Mouse (Mus musculus) heart, embryonic 14.5 days (tissue): ENCODE results near the gene Myo3b. TPM values are rescaled to one million over a fixed set of nuclear protein-coding genes. Genes with fewer than 3 reads are reported as not detected.

Experiments used
- ATAC-seq: fragments of 200-750 bp; cut with Nextera tagmentation; 2 replicates; pipeline ENCODE4 v1.8.0; 2017; ENCODE audit warnings: low read depth, moderate TSS enrichment; ENCODE audit not compliant: insufficient number of reproducible peaks, insufficient read depth, low FRiP score
- H3K27ac ChIP-seq, 2 experiments: fragments of 200-500 bp in 1 of 2; fragments of 300-500 bp in 1 of 2; sonication (generic) in 1 of 2; replicated peaks in 1 of 2; 2 replicates each; pipeline ENCODE4 v1.5.1; 2012 to 2014; ENCODE audit warnings: low read depth in 2 of 2, low read length in 2 of 2, control low read depth in 1 of 2, mild to moderate bottlenecking in 1 of 2, mixed read lengths in 1 of 2; ENCODE audit not compliant: control insufficient read depth in 1 of 2, insufficient read depth in 1 of 2
- H3K27me3 ChIP-seq: fragments of 300-500 bp; sonication (generic); 2 replicates; pipeline ENCODE4 v1.6.1; 2014; ENCODE audit warnings: mild to moderate bottlenecking, low read length, control low read depth; ENCODE audit not compliant: control insufficient read depth, insufficient read depth
- H3K36me3 ChIP-seq: fragments of 300-500 bp; sonication (generic); 2 replicates; pipeline ENCODE4 v1.6.1; 2014; ENCODE audit warnings: mild to moderate bottlenecking, control low read depth, low read length, mixed read lengths; ENCODE audit not compliant: control insufficient read depth, insufficient read depth
- H3K4me1 ChIP-seq, 2 experiments: fragments of 200-500 bp in 1 of 2; fragments of 300-500 bp in 1 of 2; sonication (generic) in 1 of 2; 2 replicates each; pipeline ENCODE4 v1.6.1; 2012 to 2014; ENCODE audit warnings: low read length in 2 of 2, control low read depth in 1 of 2, mixed read lengths in 1 of 2; ENCODE audit not compliant: control insufficient read depth in 2 of 2, insufficient read depth in 2 of 2
- H3K4me2 ChIP-seq: fragments of 300-500 bp; sonication (generic); 2 replicates; pipeline ENCODE4 v1.6.1; 2014; ENCODE audit warnings: mild to moderate bottlenecking, low read length
- H3K4me3 ChIP-seq, 2 experiments: fragments of 200-500 bp in 1 of 2; fragments of 300-500 bp in 1 of 2; sonication (generic) in 1 of 2; 2 replicates each; pipeline ENCODE4 v1.5.1; 2012 to 2014; ENCODE audit warnings: low read length in 2 of 2, mild to moderate bottlenecking in 2 of 2, control low read depth in 1 of 2, low read depth in 1 of 2, moderate library complexity in 1 of 2; ENCODE audit not compliant: control insufficient read depth in 1 of 2, insufficient read depth in 1 of 2
- H3K9ac ChIP-seq: fragments of 300-500 bp; sonication (generic); 2 replicates; pipeline ENCODE4 v1.6.1; 2014; ENCODE audit warnings: mild to moderate bottlenecking, low read length
- H3K9me3 ChIP-seq: fragments of 300-500 bp; sonication (generic); 2 replicates; pipeline ENCODE4 v1.6.1; 2016; ENCODE audit warnings: low read length, control low read depth; ENCODE audit not compliant: control insufficient read depth
- WGBS: fragments of 180-500 bp; shearing (Covaris S2); extraction: QIAGEN DNeasy Blood & Tissue Kit; methylation state at CpG from one replicate; pipeline ENCODE4 v1.1.7; 2014; 5-methylcytosine and 5-hydroxymethylcytosine counted together
- polyA plus RNA-seq: library from polyadenylated mRNA; unstranded; fragments of >200 nt; fragmentation: Nextera tagmentation; extraction: Ambion mirVana; gene quantifications from 2 replicates; pipeline ENCODE4 v1.2.1, GENCODE M21; 2014

Gene Myo3b
- polyA plus RNA-seq, 1 experiment from 2014 or later, result 0.43 TPM

DNA sequence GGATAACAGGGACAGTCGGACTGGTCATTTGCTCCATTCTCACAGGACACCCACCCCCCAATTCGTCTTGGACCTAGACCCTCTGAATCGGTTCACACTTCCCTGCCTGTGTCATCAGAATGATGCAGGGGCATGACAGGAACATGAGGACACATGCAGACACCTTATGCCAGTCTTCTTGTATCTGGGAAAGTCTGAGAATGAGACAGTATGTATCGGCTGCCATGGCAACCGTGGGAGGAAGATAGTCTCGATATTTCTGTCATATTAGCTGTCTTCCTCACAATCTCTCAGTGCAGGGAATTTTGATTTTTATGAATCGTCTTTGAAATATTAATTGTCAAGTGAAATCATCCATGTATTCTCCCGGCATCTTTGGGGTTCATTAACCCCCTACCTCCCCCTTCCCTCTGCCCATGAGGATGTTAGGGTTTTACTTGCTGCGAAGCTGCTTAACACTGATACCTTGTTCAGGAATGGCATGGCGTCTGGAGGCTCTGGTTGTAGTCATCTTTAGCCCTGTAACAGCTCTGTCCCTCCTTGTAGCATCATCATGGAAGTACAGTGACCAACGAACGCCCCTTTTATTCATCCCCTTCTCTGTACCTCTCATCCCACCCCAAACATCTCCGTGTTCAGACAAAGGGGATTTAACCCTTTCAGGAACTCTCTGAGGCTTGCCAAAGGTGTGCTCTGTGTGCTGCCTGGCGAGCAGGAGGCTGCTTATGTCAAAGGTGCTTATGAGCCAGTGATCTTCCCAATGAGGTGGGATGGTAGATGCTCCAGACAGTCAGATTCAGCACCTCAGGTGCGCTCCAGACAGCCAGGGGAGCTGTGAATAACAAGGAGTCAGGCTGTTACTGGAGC lies 58.5 kb downstream of the Myo3b start:
- WGBS, result 67% methylated on average over 15 of the region's 15 CpGs
- H3K4me1 ChIP-seq, result no peaks in the 10 kb centered on the region
- no peaks in the 10 kb centered on the region for H3K36me3 ChIP-seq
- H3K9ac ChIP-seq, result no peak overlapping the region
- no peaks in the 10 kb centered on the region for H3K27me3 ChIP-seq
- no peak overlapping the region for H3K27ac ChIP-seq
- no peak for ATAC-seq
- no peak overlapping the region for H3K4me3 ChIP-seq
- H3K4me2 ChIP-seq, result no peak overlapping the region
- no peaks in the 10 kb centered on the region for H3K9me3 ChIP-seq

GRCm38 (mm10) chr2:70099459-70099858 lies 60.5 kb downstream of the Myo3b start:
- Histone ChIP-seq H3K4me3 (no peak overlapping the region), H3K4me1 (no peaks in the 10 kb centered on the region), H3K27me3 (no peaks in the 10 kb centered on the region), H3K36me3 (no peaks in the 10 kb centered on the region), H3K4me2 (no peak overlapping the region), H3K27ac (no peak overlapping the region), H3K9ac (no peak overlapping the region), H3K9me3 (no peaks in the 10 kb centered on the region)
- WGBS, result 74% methylated on average over 4 of the region's 4 CpGs
- ATAC-seq, result no peak

- no peak overlapping the region for H3K9ac ChIP-seq
- no peaks in the 10 kb centered on the region for H3K9me3 ChIP-seq
- H3K4me1 ChIP-seq, result no peaks in the 10 kb centered on the region; a peak in 1 of 4 replicates
- ATAC-seq, result no peak
- H3K4me2 ChIP-seq, result no peak overlapping the region
- no peak overlapping the region for H3K27ac ChIP-seq
- H3K36me3 ChIP-seq, result no peaks in the 10 kb centered on the region
- 58% methylated on average over 14 of the region's 14 CpGs for WGBS
- no peaks in the 10 kb centered on the region; the same call in 1 of the 2 replicates for H3K27me3 ChIP-seq
- no peak overlapping the region for H3K4me3 ChIP-seq
Measured at GRCm38 (mm10) chr2:70105286-70106030, 66.5 kb downstream of the Myo3b start.

- ATAC-seq, result no peak
- no peak overlapping the region for H3K27ac ChIP-seq
- no peak overlapping the region for H3K4me2 ChIP-seq
- H3K9me3 ChIP-seq, result no peaks in the 10 kb centered on the region
- no peaks in the 10 kb centered on the region for H3K36me3 ChIP-seq
- no peaks in the 10 kb centered on the region; a peak in 1 of 4 replicates for H3K4me1 ChIP-seq
- WGBS, result 44% methylated on average over 7 of the region's 7 CpGs
- H3K4me3 ChIP-seq, result no peak overlapping the region
- no peaks in the 10 kb centered on the region; the same call in 1 of the 2 replicates for H3K27me3 ChIP-seq
- no peak overlapping the region for H3K9ac ChIP-seq
Measured at GRCm38 (mm10) chr2:70109010-70109409, 70.1 kb downstream of the Myo3b start.

DNA sequence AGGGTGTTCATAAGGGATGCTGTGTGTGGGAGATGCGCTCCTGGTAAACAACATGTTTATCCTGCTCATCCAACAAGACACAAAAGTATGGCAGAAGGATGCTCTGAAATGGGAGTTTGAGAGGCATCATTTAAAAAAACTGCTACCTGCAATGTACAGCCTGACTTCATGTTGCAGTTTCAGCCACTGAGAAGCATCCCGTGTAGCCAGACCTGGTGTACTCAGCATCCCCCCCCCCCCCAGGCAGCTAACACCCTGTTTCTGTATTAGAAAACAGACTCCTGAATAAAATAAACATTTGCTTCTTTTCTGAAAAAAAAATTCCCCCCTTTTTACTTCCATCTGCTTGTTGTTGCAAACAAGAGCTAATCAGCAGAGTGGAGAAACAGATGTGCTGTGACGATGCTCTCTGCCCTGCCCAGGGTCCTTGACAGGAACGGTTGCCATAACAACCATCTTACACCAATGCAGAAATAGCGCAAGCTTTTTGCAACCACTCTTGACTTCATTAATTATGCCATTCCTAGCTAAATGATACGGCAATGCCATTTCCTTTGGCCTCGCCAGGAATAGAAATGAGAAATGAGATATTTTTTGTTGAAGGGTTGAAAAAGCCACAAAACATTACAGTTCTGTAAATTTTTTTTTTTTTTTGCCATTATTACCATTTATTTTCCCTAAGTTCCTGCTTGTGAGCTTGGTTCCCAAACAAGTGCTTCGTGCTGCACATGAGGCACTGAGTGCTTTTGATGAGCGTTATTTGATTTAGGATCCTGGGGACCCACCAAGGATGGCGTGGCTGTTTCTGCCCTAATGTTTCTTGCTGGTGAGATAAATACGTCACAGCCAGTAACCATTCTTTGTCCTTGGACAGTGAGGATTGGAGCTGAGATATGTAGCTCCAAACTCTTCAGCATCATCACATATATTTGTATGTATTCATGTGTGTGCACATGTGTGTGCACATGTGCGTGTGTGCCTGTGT lies 75.2 kb downstream of the Myo3b start:
- no peak overlapping the region for H3K4me3 ChIP-seq
- no peaks in the 10 kb centered on the region for H3K27me3 ChIP-seq
- WGBS, result 62% methylated on average over 12 of the region's 12 CpGs
- H3K4me1 ChIP-seq, result peaks cover 0 to 4% of the 10 kb centered on the region in 2 experiments; a peak in 2 of 4 replicates
- H3K4me2 ChIP-seq, result no peak overlapping the region
- H3K9me3 ChIP-seq, result no peaks in the 10 kb centered on the region
- H3K9ac ChIP-seq, result no peak overlapping the region
- no peaks in the 10 kb centered on the region for H3K36me3 ChIP-seq
- no peak overlapping the region for H3K27ac ChIP-seq
- ATAC-seq, result no peak

- Histone ChIP-seq H3K9me3 (no peaks in the 10 kb centered on the region), H3K4me3 (no peak overlapping the region), H3K4me2 (no peak overlapping the region), H3K36me3 (no peaks in the 10 kb centered on the region), H3K27me3 (no peaks in the 10 kb centered on the region), H3K27ac (no peak overlapping the region), H3K4me1 (peaks cover 0 to 4% of the 10 kb centered on the region in 2 experiments; a peak in 1 of 4 replicates), H3K9ac (no peak overlapping the region)
- WGBS, result 34% methylated on average over 16 of the region's 16 CpGs
- no peak for ATAC-seq
Measured at GRCm38 (mm10) chr2:70118376-70119264, 79.7 kb downstream of the Myo3b start.
